Mouse (Mus musculus): ENCODE measurements around the gene Mkks. TPM values are rescaled to one million over a fixed set of nuclear protein-coding genes. Genes with fewer than 3 reads are reported as not detected.
A peak's percentile ranks its signal among the peaks of the same experiment; 100 is the strongest.
"Not testable (repeated sequence)": the region's sequence is repeated elsewhere in the genome, so short reads cannot be mapped to it uniquely, and the experiment has no call there.

Mkks gene
- polyA plus RNA-seq, 1 experiment from 2014 or later = 24.1 TPM

GRCm38 (mm10) chr2:136911958-136912411, 20.8 kb upstream of the Mkks start:
- peak; percentile 71 for ATAC-seq (replicated peaks; ENCODE audit: extremely low read depth, insufficient read depth, low FRiP score)
- no peak overlapping the region for H3K4me3 ChIP-seq (ENCODE audit: low read length)
- H3K4me1 ChIP-seq (ENCODE audit: control insufficient read depth, insufficient read depth, low read length) = peaks cover 10% of the 10 kb centered on the region
- WGBS = 25% methylated on average over 4 of the region's 4 CpGs
- no peaks in the 10 kb centered on the region for H3K27me3 ChIP-seq (ENCODE audit: control insufficient read depth, insufficient read depth, low read length)
- H3K9ac ChIP-seq (ENCODE audit: low read length) = no peak overlapping the region
- no peaks in the 10 kb centered on the region for H3K36me3 ChIP-seq (ENCODE audit: control insufficient read depth, insufficient read depth)
- no peaks in the 10 kb centered on the region for H3K9me3 ChIP-seq (replicated peaks; ENCODE audit: control insufficient read depth, low read length)
- peak overlapping the region; percentile 65 for H3K27ac ChIP-seq (ENCODE audit: low read length)
- H3K4me2 ChIP-seq (ENCODE audit: low read depth, low read length) = no peak overlapping the region

GRCm38 (mm10) chr2:136909298-136909697, 18.1 kb upstream of the Mkks start:
- WGBS = 66% methylated on average over 2 of the region's 2 CpGs
- no peak for ATAC-seq (replicated peaks; ENCODE audit: extremely low read depth, insufficient read depth, low FRiP score)
- H3K27ac ChIP-seq (ENCODE audit: low read length) = no peak overlapping the region
- H3K9me3 ChIP-seq (replicated peaks; ENCODE audit: control insufficient read depth, low read length) = no peaks in the 10 kb centered on the region
- H3K9ac ChIP-seq (ENCODE audit: low read length) = no peak overlapping the region
- peaks cover 10% of the 10 kb centered on the region for H3K4me1 ChIP-seq (ENCODE audit: control insufficient read depth, insufficient read depth, low read length)
- H3K4me2 ChIP-seq (ENCODE audit: low read depth, low read length) = no peak overlapping the region
- no peaks in the 10 kb centered on the region for H3K27me3 ChIP-seq (ENCODE audit: control insufficient read depth, insufficient read depth, low read length)
- H3K36me3 ChIP-seq (ENCODE audit: control insufficient read depth, insufficient read depth) = peaks cover 4% of the 10 kb centered on the region; the same call in 1 of the 2 replicates
- H3K4me3 ChIP-seq (ENCODE audit: low read length) = no peak overlapping the region

GRCm38 (mm10) chr2:136908596-136908995, 17.4 kb upstream of the Mkks start:
- Histone ChIP-seq H3K4me3 (ENCODE audit: low read length) (no peak overlapping the region), H3K9ac (ENCODE audit: low read length) (no peak overlapping the region), H3K4me1 (ENCODE audit: control insufficient read depth, insufficient read depth, low read length) (peaks cover 10% of the 10 kb centered on the region), H3K36me3 (ENCODE audit: control insufficient read depth, insufficient read depth) (peaks cover 4% of the 10 kb centered on the region; the same call in 1 of the 2 replicates), H3K9me3 (replicated peaks; ENCODE audit: control insufficient read depth, low read length) (no peaks in the 10 kb centered on the region), H3K27ac (ENCODE audit: low read length) (no peak overlapping the region), H3K4me2 (ENCODE audit: low read depth, low read length) (no peak overlapping the region), H3K27me3 (ENCODE audit: control insufficient read depth, insufficient read depth, low read length) (no peaks in the 10 kb centered on the region)
- 82% methylated on average over 3 of the region's 3 CpGs for WGBS
- ATAC-seq (replicated peaks; ENCODE audit: extremely low read depth, insufficient read depth, low FRiP score) = no peak

GRCm38 (mm10) chr2:136896131-136896530, 4.9 kb upstream of the Mkks start:
- Histone ChIP-seq H3K4me3 (ENCODE audit: low read length) (no peak overlapping the region), H3K27me3 (ENCODE audit: control insufficient read depth, insufficient read depth, low read length) (no peaks in the 10 kb centered on the region), H3K36me3 (ENCODE audit: control insufficient read depth, insufficient read depth) (no peaks in the 10 kb centered on the region), H3K27ac (ENCODE audit: low read length) (no peak overlapping the region), H3K9ac (ENCODE audit: low read length) (no peak overlapping the region), H3K4me2 (ENCODE audit: low read depth, low read length) (no peak overlapping the region), H3K4me1 (ENCODE audit: control insufficient read depth, insufficient read depth, low read length) (0 out of 2 replicates have a peak, but pooled peaks cover 5% of the 10 kb centered on the region), H3K9me3 (replicated peaks; ENCODE audit: control insufficient read depth, low read length) (no peaks in the 10 kb centered on the region)
- ATAC-seq (replicated peaks; ENCODE audit: extremely low read depth, insufficient read depth, low FRiP score) = no peak
- WGBS = 74% methylated on average over 2 of the region's 2 CpGs

GRCm38 (mm10) chr2:136894494-136894893, 3.3 kb upstream of the Mkks start:
- no peak overlapping the region for H3K27ac ChIP-seq (ENCODE audit: low read length)
- H3K4me3 ChIP-seq (ENCODE audit: low read length) = no peak overlapping the region
- H3K27me3 ChIP-seq (ENCODE audit: control insufficient read depth, insufficient read depth, low read length) = no peaks in the 10 kb centered on the region
- H3K4me2 ChIP-seq (ENCODE audit: low read depth, low read length) = no peak overlapping the region
- H3K9me3 ChIP-seq (replicated peaks; ENCODE audit: control insufficient read depth, low read length) = no peaks in the 10 kb centered on the region
- peaks cover 10% of the 10 kb centered on the region; the same call in 1 of the 2 replicates for H3K4me1 ChIP-seq (ENCODE audit: control insufficient read depth, insufficient read depth, low read length)
- 71% methylated on average over 2 of the region's 2 CpGs for WGBS
- no peaks in the 10 kb centered on the region for H3K36me3 ChIP-seq (ENCODE audit: control insufficient read depth, insufficient read depth)
- no peak overlapping the region for H3K9ac ChIP-seq (ENCODE audit: low read length)
- ATAC-seq (replicated peaks; ENCODE audit: extremely low read depth, insufficient read depth, low FRiP score) = no peak

- ATAC-seq (replicated peaks; ENCODE audit: extremely low read depth, insufficient read depth, low FRiP score) = peak; percentile 78
- H3K4me1 ChIP-seq (ENCODE audit: control insufficient read depth, insufficient read depth, low read length) = peaks cover 13% of the 10 kb centered on the region; the same call in 1 of the 2 replicates
- peak overlapping the region; percentile 97 for H3K27ac ChIP-seq (ENCODE audit: low read length)
- WGBS = under 1% methylated on average over 23 of the region's 23 CpGs
- no peaks in the 10 kb centered on the region; the same call in 1 of the 2 replicates for H3K36me3 ChIP-seq (ENCODE audit: control insufficient read depth, insufficient read depth)
- H3K27me3 ChIP-seq (ENCODE audit: control insufficient read depth, insufficient read depth, low read length) = no peaks in the 10 kb centered on the region
- H3K4me2 ChIP-seq (ENCODE audit: low read depth, low read length) = peak overlapping the region; percentile 64
- H3K9me3 ChIP-seq (replicated peaks; ENCODE audit: control insufficient read depth, low read length) = no peaks in the 10 kb centered on the region
- H3K4me3 ChIP-seq (ENCODE audit: low read length) = peak overlapping the region; percentile 83
- peak overlapping the region; percentile 83 for H3K9ac ChIP-seq (ENCODE audit: low read length)
Observed at GRCm38 (mm10) chr2:136891951-136892371, 772 bp upstream of the Mkks start.

- WGBS = 5% methylated on average over 15 of the region's 15 CpGs
- peak overlapping the region; percentile 83 for H3K4me3 ChIP-seq (ENCODE audit: low read length)
- peak; percentile 63 for ATAC-seq (replicated peaks; ENCODE audit: extremely low read depth, insufficient read depth, low FRiP score)
- peaks cover 13% of the 10 kb centered on the region; the same call in 1 of the 2 replicates for H3K4me1 ChIP-seq (ENCODE audit: control insufficient read depth, insufficient read depth, low read length)
- peak overlapping the region; percentile 91 for H3K9ac ChIP-seq (ENCODE audit: low read length)
- peak overlapping the region; percentile 97 for H3K27ac ChIP-seq (ENCODE audit: low read length)
- H3K9me3 ChIP-seq (replicated peaks; ENCODE audit: control insufficient read depth, low read length); H3K27me3 ChIP-seq (ENCODE audit: control insufficient read depth, insufficient read depth, low read length); H3K36me3 ChIP-seq (ENCODE audit: control insufficient read depth, insufficient read depth): not testable (repeated sequence)
- H3K4me2 ChIP-seq (ENCODE audit: low read depth, low read length) = peak overlapping the region; percentile 60
Observed at GRCm38 (mm10) chr2:136890716-136891067, 497 bp downstream of the Mkks start.

- H3K27ac ChIP-seq (ENCODE audit: low read length) = no peak overlapping the region
- H3K4me2 ChIP-seq (ENCODE audit: low read depth, low read length) = no peak overlapping the region
- H3K9ac ChIP-seq (ENCODE audit: low read length) = no peak overlapping the region
- H3K4me3 ChIP-seq (ENCODE audit: low read length) = no peak overlapping the region
- peaks cover 8% of the 10 kb centered on the region; the same call in 1 of the 2 replicates for H3K4me1 ChIP-seq (ENCODE audit: control insufficient read depth, insufficient read depth, low read length)
- ATAC-seq (replicated peaks; ENCODE audit: extremely low read depth, insufficient read depth, low FRiP score) = no peak
- WGBS = 65% methylated on average over 4 of the region's 4 CpGs
- peaks cover 16% of the 10 kb centered on the region for H3K36me3 ChIP-seq (ENCODE audit: control insufficient read depth, insufficient read depth)
- no peaks in the 10 kb centered on the region for H3K27me3 ChIP-seq (ENCODE audit: control insufficient read depth, insufficient read depth, low read length)
- H3K9me3 ChIP-seq (replicated peaks; ENCODE audit: control insufficient read depth, low read length) = no peaks in the 10 kb centered on the region
Observed at GRCm38 (mm10) chr2:136886846-136887245, 4.3 kb downstream of the Mkks start.

- 90% methylated on average over 2 of the region's 2 CpGs for WGBS
- Histone ChIP-seq H3K4me1 (ENCODE audit: control insufficient read depth, insufficient read depth, low read length) (peaks cover 8% of the 10 kb centered on the region; the same call in 1 of the 2 replicates), H3K9ac (ENCODE audit: low read length) (no peak within 1 kb of the TSS), H3K4me2 (ENCODE audit: low read depth, low read length) (no peak within 1 kb of the TSS), H3K36me3 (ENCODE audit: control insufficient read depth, insufficient read depth) (peaks cover 27% of the 10 kb centered on the region), H3K27ac (ENCODE audit: low read length) (no peak within 1 kb of the TSS), H3K27me3 (ENCODE audit: control insufficient read depth, insufficient read depth, low read length) (no peaks in the 10 kb centered on the region), H3K4me3 (ENCODE audit: low read length) (no peak within 1 kb of the TSS), H3K9me3 (replicated peaks; ENCODE audit: control insufficient read depth, low read length) (no peaks in the 10 kb centered on the region)
- ATAC-seq (replicated peaks; ENCODE audit: extremely low read depth, insufficient read depth, low FRiP score) = no peak
Observed at GRCm38 (mm10) chr2:136885579-136885978, 5.6 kb downstream of the Mkks start, which contains the start of gene AL731706.2. TSS of gene AL731706.2 (minus strand) at chr2:136885679.

Data from heart, embryonic 16.5 days (tissue).